Mouse (Mus musculus) skeletal muscle tissue, adult 2 months (tissue): Measurements from ENCODE around the gene Tbc1d23.
A peak's percentile ranks its signal among the peaks of the same experiment; 100 is the strongest.
"Not testable (repeated sequence)": the region's sequence is repeated elsewhere in the genome, so short reads cannot be mapped to it uniquely, and the experiment has no call there.

Experiments
- DNase-seq: peaks from one replicate; pipeline ENCODE4 v3.0.0-alpha.2; 2012; ENCODE audit warnings: low read depth, low spot score

The Tbc1d23 gene

GRCm38 (mm10) chr16:57231089-57231936 is at the start of gene Tbc1d23:
Tbc1d23 (minus strand) TSS chr16:57231504.
- DNase-seq = peak; percentile 99

- no peak for DNase-seq
Observed at GRCm38 (mm10) chr16:57280221-57281217, 49.2 kb upstream of the Tbc1d23 start.

GRCm38 (mm10) chr16:57278976-57279626 is 47.8 kb upstream of the Tbc1d23 start:
- no peak for DNase-seq

- no peak for DNase-seq
Observed at GRCm38 (mm10) chr16:57269751-57270150, 38.4 kb upstream of the Tbc1d23 start.

- no peak for DNase-seq
Observed at GRCm38 (mm10) chr16:57268058-57268841, 36.9 kb upstream of the Tbc1d23 start.

GRCm38 (mm10) chr16:57267068-57267467 is 35.8 kb upstream of the Tbc1d23 start:
- peak; percentile 79 for DNase-seq

GRCm38 (mm10) chr16:57260152-57260551 is 28.8 kb upstream of the Tbc1d23 start:
- no peak for DNase-seq

- no peak for DNase-seq
Observed at GRCm38 (mm10) chr16:57259356-57260083, 28.2 kb upstream of the Tbc1d23 start.

- peak; percentile 53 for DNase-seq
Observed at GRCm38 (mm10) chr16:57251589-57252421, 20.5 kb upstream of the Tbc1d23 start.

- DNase-seq = no peak
Observed at GRCm38 (mm10) chr16:57250991-57251390, 19.7 kb upstream of the Tbc1d23 start.

GRCm38 (mm10) chr16:57247464-57247863 is 16.2 kb upstream of the Tbc1d23 start:
- no peak for DNase-seq

GRCm38 (mm10) chr16:57246596-57246995 is 15.3 kb upstream of the Tbc1d23 start:
- DNase-seq = peak; percentile 57

GRCm38 (mm10) chr16:57243858-57244248 is 12.5 kb upstream of the Tbc1d23 start:
- DNase-seq = peak; percentile 73

GRCm38 (mm10) chr16:57243205-57243857 is 12.0 kb upstream of the Tbc1d23 start:
- peak; percentile 26 for DNase-seq

GRCm38 (mm10) chr16:57242857-57243204 is 11.5 kb upstream of the Tbc1d23 start:
- no peak for DNase-seq

GRCm38 (mm10) chr16:57235871-57236510 is 4.7 kb upstream of the Tbc1d23 start:
- DNase-seq = no peak

- not testable (repeated sequence) for DNase-seq
Observed at GRCm38 (mm10) chr16:57231937-57232310, 620 bp upstream of the Tbc1d23 start.

GRCm38 (mm10) chr16:57226444-57226843 is 4.9 kb downstream of the Tbc1d23 start:
- no peak for DNase-seq
